Mouse (Mus musculus): ENCODE results near the gene Zdhhc7.

Gene Zdhhc7

GRCm38 (mm10) chr8:120036111-120036510, 65.2 kb downstream of the Zdhhc7 start:
- no peak for DNase-seq (ENCODE audit: low spot score)

- no peak for DNase-seq (ENCODE audit: low spot score)
Measured at GRCm38 (mm10) chr8:120034471-120034870, 66.8 kb downstream of the Zdhhc7 start.

- no peak for DNase-seq (ENCODE audit: low spot score)
Measured at GRCm38 (mm10) chr8:120032549-120033208, 68.6 kb downstream of the Zdhhc7 start.

Measured in lung, postnatal 25 days (tissue).